Mouse (Mus musculus) 3134 (cell line): Measurements from ENCODE around the gene 1810009J06Rik.
"Not testable (repeated sequence)": the region's sequence is repeated elsewhere in the genome, so short reads cannot be mapped to it uniquely, and the experiment has no call there.

Experiments used
- DNase-seq: peaks from one replicate; pipeline ENCODE4 v3.0.0-alpha.2; 2011; ENCODE audit warnings: low spot score; ENCODE audit not compliant: insufficient read length; ENCODE audit errors: extremely low read depth

Gene 1810009J06Rik

DNA sequence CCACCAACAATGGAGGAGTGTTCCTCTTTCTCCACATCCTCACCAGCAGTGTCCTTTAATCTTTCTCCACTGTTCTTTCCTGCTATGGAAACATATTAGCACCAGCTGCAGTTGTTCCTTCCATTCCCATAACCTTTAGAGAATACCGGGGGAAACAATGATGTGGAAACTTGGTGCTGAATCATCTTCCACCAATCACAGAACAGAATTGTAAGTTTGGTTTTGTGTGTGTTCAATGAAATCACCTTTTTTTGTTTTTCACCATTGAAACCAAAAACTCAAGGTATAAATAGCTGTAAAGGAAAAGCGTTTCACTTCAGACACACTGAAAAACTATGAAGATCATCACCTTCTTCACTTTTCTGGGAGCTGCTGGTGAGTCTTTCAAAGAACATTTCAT lies at the start of gene 1810009J06Rik:
Gene 1810009J06Rik (plus strand): TSS at position 301 of the 400 bp plus-strand sequence.
- DNase-seq = not testable (repeated sequence)

DNA sequence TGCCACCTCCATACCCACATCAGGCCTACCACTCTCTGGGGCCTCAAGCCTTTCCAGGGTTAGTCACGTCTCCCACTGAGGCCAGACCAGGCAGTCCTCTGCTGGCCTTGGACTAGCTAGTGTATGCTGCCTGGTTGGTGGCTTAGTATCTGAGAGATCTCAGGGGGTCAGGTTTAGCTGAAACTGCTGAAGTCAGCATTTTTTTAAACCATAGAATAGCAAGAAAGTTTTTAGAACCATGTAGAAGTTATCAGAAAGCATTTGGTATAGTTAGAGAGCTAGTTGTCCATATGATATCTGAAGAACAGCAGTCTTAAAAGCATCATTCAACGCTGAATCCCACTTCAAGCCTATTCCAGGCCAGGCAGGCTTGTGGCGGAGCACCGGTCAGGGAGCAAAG lies 44.6 kb upstream of the 1810009J06Rik start:
- no peak for DNase-seq

DNA sequence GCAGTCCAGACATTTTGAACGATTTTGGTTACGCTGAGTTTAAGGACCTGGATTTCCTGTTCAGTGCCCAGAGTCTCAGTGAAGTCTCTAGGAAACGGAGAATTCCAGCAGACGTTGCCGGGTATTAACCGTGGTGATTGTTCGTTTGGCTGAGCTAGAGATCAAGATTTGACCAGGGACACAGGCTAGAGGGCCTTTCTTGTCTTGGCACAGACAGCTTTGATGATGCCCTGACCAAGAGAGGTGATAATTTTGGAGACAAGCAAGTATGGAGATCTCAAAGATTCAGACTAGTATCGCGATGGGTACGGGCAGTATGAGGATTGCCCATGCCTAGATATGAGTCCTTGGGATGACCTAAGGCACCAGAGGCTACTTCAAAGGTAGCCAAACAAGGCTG lies 24.1 kb upstream of the 1810009J06Rik start, which contains the start of gene 1700074P13Rik:
Gene 1700074P13Rik (minus strand): TSS at position 101 of the 400 bp plus-strand sequence.
- DNase-seq = no peak

DNA sequence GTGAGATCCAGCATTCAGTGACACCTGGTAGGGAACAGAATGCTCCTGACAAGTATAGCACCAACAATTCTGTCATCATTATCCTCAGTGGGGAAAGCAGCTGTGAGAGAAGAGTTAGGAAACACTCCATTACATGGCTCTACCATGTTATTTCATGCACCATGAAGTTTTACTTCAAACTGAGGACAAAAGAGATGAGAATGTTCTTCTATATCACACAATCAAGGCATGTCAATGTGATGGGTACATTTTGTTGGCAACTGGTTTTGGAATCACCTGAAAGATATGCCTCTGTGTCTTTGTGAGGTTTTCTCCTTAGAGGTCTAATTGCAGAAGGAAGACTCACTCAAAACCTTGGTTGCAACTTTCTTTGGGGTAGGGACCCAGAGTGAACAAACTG lies 12.8 kb upstream of the 1810009J06Rik start, which contains the start of gene Gm4744:
Gene Gm4744 (minus strand): TSS at position 101 of the 400 bp plus-strand sequence.
- no peak for DNase-seq

DNA sequence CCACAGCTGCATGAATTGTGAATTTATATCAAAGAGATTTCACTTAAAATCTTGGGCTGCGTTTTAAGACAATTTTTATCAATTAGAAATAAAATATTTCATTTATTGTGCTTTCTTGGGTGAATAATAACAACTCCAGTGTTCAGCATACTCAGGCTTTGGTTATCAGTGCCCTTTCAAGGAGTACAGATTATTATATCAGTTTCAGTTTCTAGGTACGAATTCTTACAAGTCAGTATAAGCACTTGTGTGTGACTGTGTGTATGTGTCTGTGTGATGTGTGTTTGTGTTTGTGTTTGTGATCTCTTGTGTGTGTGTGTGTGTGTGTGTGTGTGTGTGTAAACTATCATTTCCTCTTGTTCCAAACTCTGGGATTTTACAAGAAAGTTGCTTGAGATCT lies 10.8 kb upstream of the 1810009J06Rik start:
- DNase-seq = no peak

DNA sequence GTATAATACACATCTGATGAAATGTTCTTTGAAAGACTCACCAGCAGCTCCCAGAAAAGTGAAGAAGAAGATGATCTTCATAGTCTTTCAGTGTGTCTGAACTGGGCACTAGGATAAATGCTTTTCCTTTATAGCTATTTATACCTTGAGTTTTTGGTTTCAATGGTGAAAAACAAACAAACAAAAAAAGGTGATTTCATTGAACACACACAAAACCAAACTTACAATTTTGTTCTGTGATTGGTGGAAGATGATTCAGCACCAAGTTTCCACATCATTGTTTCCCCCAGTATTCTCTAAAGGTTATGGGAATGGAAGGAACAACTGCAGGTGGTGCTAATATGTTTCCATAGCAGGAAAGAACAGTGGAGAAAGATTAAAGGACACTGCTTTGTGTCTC lies 34.8 kb downstream of the 1810009J06Rik start, which contains the start of gene Gm2663:
Gene Gm2663 (minus strand): TSS at position 101 of the 400 bp plus-strand sequence.
- not testable (repeated sequence) for DNase-seq

DNA sequence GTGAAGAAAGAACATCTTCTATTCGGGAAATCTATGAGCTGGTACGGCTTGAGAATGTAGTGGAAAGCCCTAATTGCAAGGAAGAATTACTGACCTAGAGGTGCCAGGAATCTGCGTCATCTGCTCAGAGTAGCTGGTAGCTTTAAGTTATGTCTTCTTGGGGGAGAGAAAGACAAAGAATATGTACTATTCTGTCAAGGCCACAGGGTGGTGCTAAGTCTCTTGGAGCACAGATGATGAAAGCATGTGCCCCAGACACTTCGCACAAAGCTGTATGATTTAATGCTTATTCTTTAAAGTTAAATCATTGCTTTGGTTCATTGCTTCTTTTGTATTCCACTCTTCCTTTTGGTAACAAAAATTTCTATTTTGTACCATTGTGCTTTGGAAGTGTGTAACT lies 50.5 kb downstream of the 1810009J06Rik start:
- no peak for DNase-seq
